Mouse (Mus musculus): ENCODE measurements around the gene Nsl1. TPM values are rescaled to one million over a fixed set of nuclear protein-coding genes. Genes with fewer than 3 reads are reported as not detected.

Gene Nsl1
- total RNA-seq, 2 experiments from 2014 or later: 0.22 to 0.64 TPM

GRCm38 (mm10) chr1:191086960-191087359 lies 24.1 kb downstream of the Nsl1 start:
- intact Hi-C loops (cut with DNase I): no loop called here

GRCm38 (mm10) chr1:191087955-191088354 lies 25.1 kb downstream of the Nsl1 start:
- no peak for DNase-seq
- intact Hi-C loops (cut with DNase I): no loop called here

More at GRCm38 (mm10) chr1:191086960-191087359, 24.1 kb downstream of the Nsl1 start:
- no peak for DNase-seq

DNA sequence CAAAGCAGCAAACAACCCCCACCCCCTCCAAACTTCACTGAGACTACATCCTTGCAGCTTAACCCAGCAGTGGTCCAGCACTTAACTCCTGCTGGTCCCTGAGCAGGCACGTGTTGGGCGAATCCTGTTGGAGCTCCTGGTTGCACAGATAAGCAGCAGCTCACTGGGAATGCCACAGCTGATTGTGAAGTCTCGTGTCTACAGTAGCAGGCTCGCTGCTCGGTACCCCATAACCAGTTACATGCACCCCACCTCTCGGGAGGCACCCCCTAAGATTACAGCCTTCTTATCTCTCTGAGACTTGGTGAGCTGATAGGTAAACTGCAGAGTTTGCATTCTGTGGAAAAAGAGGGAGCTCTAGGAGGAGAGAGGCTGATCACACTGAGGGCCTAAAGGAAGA lies 26.5 kb downstream of the Nsl1 start:
- intact Hi-C loops (cut with DNase I): no loop called here
- DNase-seq: no peak

DNA sequence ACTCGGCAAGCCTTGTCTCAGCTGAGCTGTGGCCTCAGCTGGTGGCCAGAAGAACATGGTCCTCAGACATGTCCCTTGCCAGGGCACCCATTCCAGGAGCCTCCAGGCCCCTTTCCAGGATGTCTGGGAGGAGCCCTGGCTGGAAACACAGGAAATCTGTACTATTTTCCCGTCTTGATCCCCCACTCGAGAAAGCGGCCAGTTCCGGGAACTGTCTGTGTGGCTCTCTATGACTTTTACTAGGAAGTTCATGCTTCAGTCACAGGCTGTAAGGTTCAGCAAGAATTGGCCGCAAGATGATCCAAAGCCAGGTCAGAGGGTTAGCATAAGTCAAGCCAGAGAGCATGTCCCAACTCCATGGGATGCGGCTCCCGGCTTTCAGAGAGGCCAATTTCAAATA lies 29.2 kb downstream of the Nsl1 start:
- DNase-seq: no peak
- intact Hi-C loops (cut with DNase I): no loop called here

- no peak for DNase-seq
- intact Hi-C loops (cut with DNase I): no loop called here
Observed at GRCm38 (mm10) chr1:191093578-191093977, 30.8 kb downstream of the Nsl1 start.

DNA sequence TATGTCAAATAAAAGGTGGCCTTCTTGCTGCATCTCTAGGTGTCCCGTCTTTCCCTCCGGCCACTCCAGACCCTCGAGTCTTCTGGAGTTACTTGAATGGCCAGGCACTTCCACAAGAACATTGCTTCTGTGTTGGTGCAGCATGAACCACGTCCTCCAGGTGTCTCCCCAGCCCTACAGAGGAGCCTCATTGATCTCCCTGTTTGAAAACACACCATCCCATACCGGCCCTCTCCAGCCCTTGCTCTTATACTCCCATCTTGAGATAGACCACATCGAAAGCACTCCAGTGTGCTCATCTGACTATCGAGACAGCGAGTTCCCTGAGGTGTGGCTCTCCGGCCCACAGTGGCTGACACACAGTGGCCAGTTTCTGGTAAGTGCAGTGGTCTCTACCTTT lies 32.2 kb downstream of the Nsl1 start:
- no peak for DNase-seq
- intact Hi-C loops (cut with DNase I): no loop called here

DNA sequence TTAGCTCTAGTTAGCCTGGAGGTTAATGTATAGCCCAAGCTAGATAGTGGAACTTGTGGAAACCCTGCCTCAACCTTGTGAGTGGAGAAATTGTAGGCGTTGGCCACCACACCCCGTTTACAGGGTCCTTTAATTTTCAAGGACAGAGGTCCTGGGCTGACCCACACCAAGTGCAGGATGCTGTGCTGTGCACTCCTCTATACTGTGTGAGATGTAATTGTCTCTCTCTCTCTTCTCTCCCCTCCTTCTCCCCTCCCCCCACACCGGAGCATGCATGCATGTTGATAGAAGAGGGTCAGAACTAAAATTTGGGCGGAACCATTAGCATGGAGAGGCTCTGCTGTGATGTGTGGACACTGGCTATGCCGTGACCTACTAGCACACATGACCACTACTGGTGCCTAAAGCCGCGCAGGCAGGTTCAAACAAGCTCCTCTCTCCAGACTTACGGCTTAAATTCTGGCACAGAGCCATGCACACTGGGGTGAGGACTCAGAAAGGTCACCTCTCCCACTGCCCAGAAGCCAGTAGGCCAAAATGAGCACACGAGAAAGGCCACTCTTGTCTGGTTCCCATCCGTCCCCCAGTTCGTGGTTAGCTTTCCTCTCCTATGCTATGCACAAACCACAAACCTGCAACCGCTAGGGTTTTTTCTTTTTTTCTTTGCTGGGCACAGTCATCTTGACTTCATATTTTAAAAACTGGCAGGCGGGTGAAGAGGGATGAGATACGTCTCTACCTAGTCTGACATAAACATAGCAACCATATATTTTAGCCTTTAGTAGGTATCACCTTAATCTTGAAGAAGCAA lies 34.3 kb downstream of the Nsl1 start:
- no peak for DNase-seq
- intact Hi-C loops (cut with DNase I): no loop called here

- DNase-seq: peak in 1 of 2 experiments; percentile 31
- intact Hi-C loops (cut with DNase I): no loop called here
Observed at GRCm38 (mm10) chr1:191097802-191098747, 35.3 kb downstream of the Nsl1 start, which contains the start of gene Batf3. TSS of gene Batf3 (plus strand) at chr1:191097847.

GRCm38 (mm10) chr1:191099114-191099513 lies 36.3 kb downstream of the Nsl1 start:
- DNase-seq: no peak
- intact Hi-C loops (cut with DNase I): no loop called here

DNA sequence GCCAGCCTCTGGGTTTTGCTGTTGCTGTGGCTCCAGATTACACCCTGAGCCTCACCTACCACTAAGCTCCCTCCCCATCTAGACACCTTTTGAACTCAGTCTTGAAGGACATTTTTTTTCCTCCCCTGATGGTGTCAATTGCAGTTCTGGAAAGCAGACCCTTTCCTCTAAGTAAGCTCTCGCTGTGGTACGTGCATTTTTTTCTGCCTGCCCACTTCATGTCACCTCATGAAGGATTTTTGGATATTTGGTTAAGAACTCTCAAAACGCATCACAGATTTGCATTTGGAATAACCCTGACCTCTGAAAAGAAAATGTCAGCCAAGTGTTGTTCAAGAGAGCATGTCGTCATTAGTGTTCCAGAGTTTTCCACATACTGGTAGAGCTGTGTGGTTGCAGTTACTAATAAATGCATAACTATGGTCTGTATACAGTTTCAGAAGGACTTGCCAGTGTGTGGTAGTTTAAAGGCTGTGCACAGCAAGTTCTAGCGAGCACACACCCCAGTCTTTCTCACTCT lies 37.0 kb downstream of the Nsl1 start:
- no peak for DNase-seq
- intact Hi-C loops (cut with DNase I): no loop called here

- no peak for DNase-seq
- intact Hi-C loops (cut with DNase I): no loop called here
Observed at GRCm38 (mm10) chr1:191102730-191103370, 40.0 kb downstream of the Nsl1 start.

DNA sequence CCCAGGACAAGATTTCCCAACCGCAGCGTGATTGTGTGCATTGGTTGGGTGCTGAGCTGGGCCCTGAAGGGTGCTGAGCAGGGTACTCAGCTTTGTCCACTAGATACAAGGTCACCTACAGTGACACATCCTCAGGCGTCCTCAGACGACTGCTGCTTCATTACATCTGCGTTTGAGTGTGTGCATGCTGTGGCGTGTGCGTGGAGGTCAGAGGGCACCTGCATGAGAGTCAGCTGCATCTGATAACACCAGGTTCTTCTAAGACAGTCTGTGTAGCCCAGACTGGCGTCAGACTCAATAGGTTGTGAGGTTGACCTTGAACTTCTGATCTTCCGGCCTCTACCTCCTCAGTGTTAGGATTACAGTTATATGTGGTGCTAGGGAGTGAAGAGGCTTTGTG lies 42.4 kb downstream of the Nsl1 start:
- intact Hi-C loops (cut with DNase I): no loop called here

GRCm38 (mm10) chr1:191107306-191107705 lies 44.5 kb downstream of the Nsl1 start:
- intact Hi-C loops (cut with DNase I): no loop called here
- no peak for DNase-seq

More for the DNA sequence above, 42.4 kb downstream of the Nsl1 start:
- DNase-seq: no peak

DNA sequence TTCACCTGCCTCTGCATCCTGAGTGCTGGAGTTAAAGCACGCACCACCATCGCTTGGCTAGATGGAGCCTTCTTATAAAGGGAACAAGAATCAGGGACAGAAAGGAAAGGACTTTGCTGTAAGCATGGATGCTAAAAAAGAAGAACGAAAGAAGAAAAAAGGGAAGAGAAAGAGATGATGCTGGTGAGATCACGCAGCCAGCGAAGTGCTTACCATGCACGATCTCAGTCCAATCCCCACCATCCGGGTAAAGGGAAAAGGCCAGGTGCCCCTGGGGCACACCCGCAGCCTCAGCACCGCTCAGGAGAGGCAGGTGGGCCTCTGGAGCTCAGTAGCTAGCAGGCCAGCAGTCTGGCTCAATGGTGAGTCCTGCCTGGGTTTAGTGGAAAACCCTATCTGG lies 47.1 kb downstream of the Nsl1 start:
- DNase-seq: no peak
- intact Hi-C loops (cut with DNase I): no loop called here

DNA sequence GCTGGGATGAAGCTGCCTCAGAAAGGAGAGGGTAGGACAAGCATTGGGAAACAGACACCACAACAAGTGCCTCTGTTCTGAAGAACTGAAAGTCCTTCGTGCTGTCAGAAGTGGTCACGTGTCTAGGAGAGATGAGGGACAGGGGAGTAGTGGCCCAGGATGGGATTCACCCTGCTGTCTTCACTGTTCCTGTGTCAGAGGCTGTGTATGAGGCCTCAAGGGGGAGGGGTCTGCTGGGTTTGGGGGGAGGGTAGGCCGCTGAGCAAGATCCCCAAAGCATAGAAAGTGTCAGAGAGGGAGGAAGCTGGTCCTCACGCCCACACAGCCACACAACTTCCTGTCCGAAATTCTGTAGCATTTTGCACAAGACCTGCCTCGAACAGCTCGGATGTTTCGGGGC lies 48.3 kb downstream of the Nsl1 start:
- no peak for DNase-seq
- intact Hi-C loops (cut with DNase I): no loop called here

DNA sequence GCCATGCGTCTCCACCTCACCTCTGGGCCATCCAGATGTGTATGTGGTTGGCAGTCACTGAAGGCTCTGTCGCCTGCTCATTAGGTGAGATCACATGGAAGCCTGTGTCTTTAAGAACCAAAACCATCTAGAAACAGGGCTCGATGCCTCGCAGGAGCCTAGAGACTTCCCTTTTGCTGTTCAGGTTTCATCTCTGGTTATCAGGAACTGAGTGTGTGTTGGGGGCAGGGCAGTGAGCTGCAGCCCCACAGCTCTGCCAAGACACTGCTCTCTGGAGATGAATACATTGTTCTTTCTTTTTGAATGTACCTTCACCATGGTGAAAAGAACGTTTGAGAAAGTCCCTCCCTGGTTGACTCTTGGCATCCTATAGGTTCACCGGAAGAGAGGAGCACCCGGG lies 52.1 kb downstream of the Nsl1 start:
- intact Hi-C loops (cut with DNase I): no loop called here
- DNase-seq: no peak

DNA sequence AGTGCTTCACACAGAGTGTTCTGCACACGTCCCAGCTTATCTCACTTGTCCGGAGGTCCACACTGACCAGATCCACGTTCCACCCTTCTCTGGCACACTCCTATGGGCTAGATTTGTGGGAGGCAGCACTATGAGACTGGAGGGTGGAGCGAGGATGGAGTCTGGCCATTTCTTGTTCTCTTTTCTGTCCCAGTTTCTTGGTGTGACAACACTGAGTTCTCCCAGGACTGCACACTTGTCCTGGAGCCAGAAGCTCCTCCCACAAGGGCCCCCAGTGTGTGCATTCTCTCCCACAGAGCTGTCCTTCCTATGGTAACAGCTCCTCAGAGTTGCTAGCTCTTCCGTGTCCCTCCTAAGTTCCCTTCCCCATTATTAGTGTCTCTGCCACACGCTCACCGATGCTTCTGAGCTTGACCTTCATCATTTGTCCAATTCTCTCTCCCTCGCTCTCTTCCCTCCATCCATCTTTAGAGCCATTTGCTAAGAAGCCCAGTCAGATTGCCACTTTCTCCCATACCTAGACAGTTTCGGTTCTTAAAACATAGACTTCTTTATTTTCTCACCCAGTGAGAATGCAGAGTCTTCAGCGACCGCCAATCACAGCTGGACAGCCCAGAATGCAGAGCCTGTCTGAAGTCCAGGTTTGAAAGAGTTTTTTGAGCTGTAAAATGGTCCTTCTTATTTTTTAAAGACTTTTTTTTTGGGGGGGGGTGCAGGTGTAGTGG lies 52.9 kb downstream of the Nsl1 start:
- intact Hi-C loops (cut with DNase I): no loop called here
- no peak for DNase-seq

DNA sequence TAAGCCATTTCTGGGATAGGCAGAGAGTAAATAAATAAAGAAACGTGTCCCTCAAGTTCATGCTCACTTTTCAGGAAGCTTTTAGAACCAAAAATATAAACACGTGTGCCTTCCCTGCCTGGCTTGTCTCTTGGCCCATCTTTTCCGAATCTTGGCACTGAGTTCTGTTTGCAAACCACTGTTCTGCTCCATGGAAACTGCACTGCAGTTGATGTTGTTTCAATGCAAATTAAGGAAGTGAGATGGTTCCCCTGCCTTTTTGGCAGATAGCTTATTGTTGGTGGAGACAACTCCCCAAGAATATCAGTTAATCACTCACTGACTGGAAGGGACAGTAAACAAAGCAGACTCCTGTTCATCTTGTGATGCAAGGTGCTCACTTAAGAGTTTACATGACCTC lies 59.9 kb downstream of the Nsl1 start:
- intact Hi-C loops (cut with DNase I): no loop called here
- no peak for DNase-seq

GRCm38 (mm10) chr1:191123696-191124095 lies 60.9 kb downstream of the Nsl1 start:
- intact Hi-C loops (cut with DNase I): no loop called here
- DNase-seq: no peak

GRCm38 (mm10) chr1:191124288-191124687 lies 61.5 kb downstream of the Nsl1 start:
- intact Hi-C loops (cut with DNase I): no loop called here
- DNase-seq: no peak

Data from gastrocnemius, postnatal 36 days (tissue).